Mouse (Mus musculus) bone marrow, adult 2 months (tissue): ENCODE measurements around the gene Lect2. TPM values are rescaled to one million over a fixed set of nuclear protein-coding genes. Genes with fewer than 3 reads are reported as not detected.

ENCODE experiments used
- H3K27ac ChIP-seq: fragments of 200-500 bp; 2 replicates; pipeline ENCODE4 v1.5.1; 2012; ENCODE audit warnings: low read depth, mild to moderate bottlenecking, control low read depth, inconsistent platforms, low read length; ENCODE audit not compliant: control insufficient read depth, poor library complexity, insufficient read depth
- H3K4me1 ChIP-seq: fragments of 200-500 bp; 2 replicates; pipeline ENCODE4 v1.6.1; 2011; ENCODE audit warnings: low read length; ENCODE audit not compliant: control insufficient read depth, insufficient read depth
- H3K4me3 ChIP-seq: fragments of 200-500 bp; replicated peaks from 2 replicates; pipeline ENCODE3; 2011; ENCODE audit warnings: mild to moderate bottlenecking, low read depth, low read length, control low read depth; ENCODE audit not compliant: control insufficient read depth
- CTCF ChIP-seq: fragments of 200-500 bp; IDR thresholded peaks from 2 replicates; pipeline ENCODE4 v1.5.1; 2011; ENCODE audit warnings: low read length, control low read depth; ENCODE audit not compliant: control insufficient read depth, insufficient read depth
- POLR2A ChIP-seq: fragments of 200-500 bp; IDR thresholded peaks from 2 replicates; pipeline ENCODE4 v1.6.1; 2011; ENCODE audit warnings: low read depth, mild to moderate bottlenecking, control low read depth, low read length, borderline replicate concordance; ENCODE audit not compliant: control insufficient read depth
- WGBS: fragments of 180-500 bp; shearing (Covaris S2); methylation state at CpG from one replicate; pipeline ENCODE4 v1.1.7; 2018; 5-methylcytosine and 5-hydroxymethylcytosine counted together
- polyA plus RNA-seq: library from polyadenylated mRNA; stranded (reverse); fragments of >200 nt; gene quantifications from 2 replicates; pipeline ENCODE4 v1.2.4, GENCODE M21; 2011; ENCODE audit warnings: low replicate concordance; ENCODE audit not compliant: missing spikeins, insufficient read depth, insufficient read length

The Lect2 gene
- polyA plus RNA-seq, 1 experiment = not detected

- no peak overlapping the region for H3K27ac ChIP-seq
- TF ChIP-seq CTCF (no peak), POLR2A (no peak)
- WGBS = 66% methylated on average over 5 of the region's 5 CpGs
- no peaks in the 10 kb centered on the region for H3K4me1 ChIP-seq
- no peak overlapping the region for H3K4me3 ChIP-seq
Observed at GRCm38 (mm10) chr13:56535570-56535969, 12.7 kb downstream of the Lect2 start.

GRCm38 (mm10) chr13:56534931-56535330 is 13.4 kb downstream of the Lect2 start:
- no peak for TF ChIP-seq POLR2A
- no peak for TF ChIP-seq CTCF
- Histone ChIP-seq H3K27ac (no peak overlapping the region), H3K4me1 (no peaks in the 10 kb centered on the region), H3K4me3 (no peak overlapping the region)
- WGBS = 80% methylated on average over 5 of the region's 5 CpGs

GRCm38 (mm10) chr13:56529685-56530084 is 18.6 kb downstream of the Lect2 start:
- no peak for TF ChIP-seq CTCF
- no peak for TF ChIP-seq POLR2A
- Histone ChIP-seq H3K4me3 (no peak overlapping the region), H3K27ac (no peak overlapping the region), H3K4me1 (no peaks in the 10 kb centered on the region)
- WGBS = 6% methylated on average over 8 of the region's 8 CpGs

DNA sequence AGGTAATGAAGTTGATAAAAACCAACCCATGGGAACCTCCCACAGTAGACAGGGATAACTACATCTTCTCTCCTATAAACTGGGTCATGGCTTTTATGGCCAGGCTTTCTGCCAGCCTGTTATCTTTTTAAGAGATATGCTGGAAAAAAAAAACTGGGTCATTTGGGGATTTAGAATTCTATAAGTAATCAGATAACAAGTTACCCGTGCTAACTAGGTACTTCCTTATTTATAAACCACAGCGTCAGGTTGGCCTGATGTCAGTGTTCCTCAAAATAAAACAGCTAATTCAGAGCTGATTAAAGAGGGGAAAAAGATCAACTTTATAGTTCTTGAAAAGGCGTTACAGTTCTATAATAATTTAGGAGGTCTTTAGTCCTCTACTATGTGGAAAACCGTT is 19.3 kb downstream of the Lect2 start:
- TF ChIP-seq POLR2A (no peak), CTCF (no peak)
- Histone ChIP-seq H3K4me3 (no peak overlapping the region), H3K27ac (no peak overlapping the region), H3K4me1 (no peaks in the 10 kb centered on the region)
- 6% methylated on average over 4 of the region's 4 CpGs for WGBS

DNA sequence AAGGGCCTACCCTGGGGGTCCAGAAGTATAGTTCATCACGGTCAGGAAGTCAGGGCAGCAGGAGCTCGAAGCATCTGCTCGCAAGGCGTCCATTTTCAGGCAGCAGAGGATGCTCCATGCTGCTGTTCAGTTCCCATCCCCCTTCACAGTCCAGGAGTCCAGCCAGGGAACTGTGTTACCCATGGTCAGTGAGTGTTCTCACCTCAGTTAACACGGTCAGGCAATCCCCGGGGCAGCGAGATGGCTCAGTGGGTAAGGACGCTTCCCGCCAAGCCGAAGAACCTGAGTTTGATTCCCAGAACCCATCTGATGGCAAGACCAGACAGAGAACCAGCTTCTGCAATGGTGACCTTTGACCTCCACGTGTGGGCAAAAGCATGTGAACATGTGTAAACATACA is 20.0 kb downstream of the Lect2 start:
- H3K4me1 ChIP-seq = no peaks in the 10 kb centered on the region
- WGBS = 84% methylated on average over 11 of the region's 11 CpGs
- no peak overlapping the region for H3K27ac ChIP-seq
- TF ChIP-seq CTCF (no peak), POLR2A (no peak)
- no peak overlapping the region for H3K4me3 ChIP-seq

DNA sequence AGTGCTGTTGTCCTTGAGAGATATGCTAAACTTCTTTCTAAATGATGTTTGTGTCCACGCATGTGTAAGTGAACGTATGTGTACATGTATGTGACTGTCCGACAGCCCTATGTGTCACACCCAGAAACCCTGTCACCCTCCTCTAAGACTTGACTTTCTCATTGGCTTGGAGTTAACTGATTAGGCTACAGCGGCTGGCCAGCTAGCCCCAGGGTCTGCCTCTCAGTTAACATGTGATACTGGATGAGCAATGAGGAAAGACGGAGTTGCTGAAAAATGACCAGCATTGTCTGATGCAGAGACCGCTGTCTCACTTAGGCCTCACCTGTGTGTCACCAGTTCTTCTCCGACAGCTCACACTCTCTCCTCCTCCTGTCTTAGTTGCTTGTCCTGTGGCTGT is 20.5 kb downstream of the Lect2 start:
- no peak overlapping the region for H3K27ac ChIP-seq
- WGBS = 87% methylated on average over 7 of the region's 7 CpGs
- H3K4me1 ChIP-seq = no peaks in the 10 kb centered on the region
- no peak overlapping the region for H3K4me3 ChIP-seq
- TF ChIP-seq CTCF = no peak
- no peak for TF ChIP-seq POLR2A

DNA sequence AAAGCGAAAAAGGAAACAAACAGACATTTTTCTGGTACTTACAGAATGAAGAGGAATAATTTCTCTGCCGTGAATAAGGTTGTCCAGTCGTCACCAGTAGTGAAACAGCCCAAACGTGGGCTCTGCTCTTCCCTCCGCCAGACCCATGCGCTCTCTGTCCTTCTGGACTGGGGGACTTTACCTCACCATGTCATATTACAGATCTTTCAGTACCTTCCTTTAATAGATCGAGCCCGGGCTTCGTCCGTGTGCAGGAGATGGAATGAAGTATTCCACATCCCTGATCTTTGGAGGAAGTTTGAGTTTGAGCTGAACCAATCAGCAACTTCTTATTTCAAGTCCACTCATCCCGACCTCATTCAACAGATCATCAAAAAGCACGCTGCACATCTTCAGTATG is 21.4 kb downstream of the Lect2 start:
- Histone ChIP-seq H3K27ac (no peak overlapping the region), H3K4me3 (no peak overlapping the region), H3K4me1 (no peaks in the 10 kb centered on the region)
- 79% methylated on average over 12 of the region's 12 CpGs for WGBS
- TF ChIP-seq POLR2A = no peak
- TF ChIP-seq CTCF = no peak

GRCm38 (mm10) chr13:56522821-56523167 is 25.5 kb downstream of the Lect2 start:
- TF ChIP-seq CTCF = no peak
- no peaks in the 10 kb centered on the region for H3K4me1 ChIP-seq
- 4% methylated on average over 8 of the region's 8 CpGs for WGBS
- H3K4me3 ChIP-seq = peak overlapping the region; percentile 54
- no peak overlapping the region for H3K27ac ChIP-seq

GRCm38 (mm10) chr13:56522081-56522820 is 26.1 kb downstream of the Lect2 start, which contains the start of gene Fbxl21:
Gene Fbxl21 (plus strand): TSS chr13:56522472.
- TF ChIP-seq CTCF (no peak), POLR2A (peak; percentile 55; the same call in 1 of the 2 replicates)
- WGBS = 1% methylated on average over 56 of the region's 56 CpGs
- no peak within 1 kb of the TSS for H3K27ac ChIP-seq
- no peaks in the 10 kb centered on the region for H3K4me1 ChIP-seq
- H3K4me3 ChIP-seq = peak within 1 kb of the TSS; percentile 54
